Mouse (Mus musculus): Measurements from ENCODE around the gene Olfr578. TPM values are rescaled to one million over a fixed set of nuclear protein-coding genes. Genes with fewer than 3 reads are reported as not detected.

Gene Olfr578
- not detected in 2 replicates for polyA plus RNA-seq (2014; fragmentation: Nextera tagmentation; extraction: Ambion mirVana)

DNA sequence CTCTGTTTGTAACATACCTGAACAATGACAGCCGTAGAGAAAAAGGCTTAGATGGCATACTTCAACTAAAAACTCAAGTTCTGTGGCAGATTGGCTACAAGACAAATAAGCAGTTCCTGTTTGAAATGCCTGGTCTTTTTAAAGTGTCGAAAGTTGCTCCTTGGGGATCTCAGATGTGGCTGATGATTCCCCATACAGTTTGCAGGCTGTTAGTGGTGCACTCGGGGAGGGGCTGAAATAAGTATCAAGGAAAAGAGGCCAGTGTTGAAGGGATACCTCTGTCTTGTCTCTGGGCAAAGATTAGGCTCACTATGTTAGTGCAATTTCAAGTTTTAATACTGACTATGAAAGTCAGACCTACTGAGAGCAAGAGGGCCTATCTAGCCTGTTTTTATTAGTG lies at the start of gene Olfr578:
Olfr578 (minus strand) TSS at position 101 of the 400 bp plus-strand sequence.
- 58% methylated on average over 3 of the region's 3 CpGs for WGBS
- no peak within 1 kb of the TSS for H3K4me3 ChIP-seq (ENCODE audit: low read depth, low read length)
- no peak within 1 kb of the TSS for H3K27ac ChIP-seq (ENCODE audit: low read depth)
- DNase-seq (ENCODE audit: low spot score): no peak
- H3K4me1 ChIP-seq (replicated peaks; ENCODE audit: control insufficient read depth, insufficient read depth, low read length): no peaks in the 10 kb centered on the region
- no peaks in the 10 kb centered on the region for H3K9me3 ChIP-seq (ENCODE audit: control insufficient read depth, low read length)
- ATAC-seq (replicated peaks; ENCODE audit: low FRiP score, low TSS enrichment, low read depth): no peak
- no peaks in the 10 kb centered on the region for H3K27me3 ChIP-seq (replicated peaks; ENCODE audit: control insufficient read depth, insufficient read depth, low read length)
- H3K9ac ChIP-seq (ENCODE audit: low read length): no peak within 1 kb of the TSS
- H3K4me2 ChIP-seq (ENCODE audit: low read length): no peak within 1 kb of the TSS
- H3K36me3 ChIP-seq (ENCODE audit: control insufficient read depth, insufficient read depth, low read length): no peaks in the 10 kb centered on the region

DNA sequence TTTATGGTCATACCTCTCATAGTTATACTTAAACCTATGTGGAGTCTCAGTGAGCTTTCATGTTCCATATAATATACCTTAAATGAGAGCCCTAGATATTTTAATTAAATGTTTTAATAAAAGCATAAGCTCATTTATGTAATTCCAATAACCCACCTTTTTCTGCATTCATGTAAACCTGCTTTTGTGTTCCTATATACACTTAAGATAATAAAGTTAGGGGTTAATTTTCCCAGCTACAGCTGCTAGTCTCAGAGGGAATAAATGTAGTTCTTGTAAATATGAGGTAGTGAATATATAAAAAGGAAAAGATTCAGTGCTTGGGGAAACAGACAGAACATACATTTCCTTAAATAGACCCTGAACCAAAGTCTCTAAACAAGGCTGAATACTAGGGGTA lies 48.6 kb upstream of the Olfr578 start, which contains the start of gene Olfr582:
Olfr582 (plus strand) TSS at position 301 of the 400 bp plus-strand sequence.
- ATAC-seq (replicated peaks; ENCODE audit: low FRiP score, low TSS enrichment, low read depth) (no peak), DNase-seq (ENCODE audit: low spot score) (no peak)
- Histone ChIP-seq H3K27ac (ENCODE audit: low read depth) (no peak within 1 kb of the TSS), H3K9ac (ENCODE audit: low read length) (no peak within 1 kb of the TSS), H3K36me3 (ENCODE audit: control insufficient read depth, insufficient read depth, low read length) (no peaks in the 10 kb centered on the region), H3K4me2 (ENCODE audit: low read length) (no peak within 1 kb of the TSS), H3K4me1 (replicated peaks; ENCODE audit: control insufficient read depth, insufficient read depth, low read length) (no peaks in the 10 kb centered on the region), H3K27me3 (replicated peaks; ENCODE audit: control insufficient read depth, insufficient read depth, low read length) (no peaks in the 10 kb centered on the region), H3K9me3 (ENCODE audit: control insufficient read depth, low read length) (no peaks in the 10 kb centered on the region), H3K4me3 (ENCODE audit: low read depth, low read length) (no peak within 1 kb of the TSS)

DNA sequence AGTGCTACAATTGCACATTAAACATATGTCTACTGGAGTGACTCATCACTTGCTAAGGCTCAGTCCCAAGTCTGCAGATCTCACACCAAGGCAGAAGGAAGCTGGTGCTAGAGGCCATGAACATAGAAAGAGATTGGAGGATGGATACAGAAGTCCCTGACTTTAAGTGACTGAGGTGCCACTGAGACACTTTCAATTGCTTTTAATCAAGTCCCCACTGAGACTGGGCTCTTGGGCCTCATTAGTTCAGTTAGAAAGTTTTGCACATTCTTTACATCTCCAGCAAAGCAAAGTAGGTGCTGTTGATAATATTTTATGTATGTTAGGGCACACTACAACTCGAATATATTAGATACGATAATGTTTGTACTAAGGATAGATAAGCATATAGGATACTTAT lies 13.3 kb downstream of the Olfr578 start, which contains the start of gene Olfr577:
Olfr577 (minus strand) TSS at position 101 of the 400 bp plus-strand sequence.
- Histone ChIP-seq H3K9me3 (ENCODE audit: control insufficient read depth, low read length) (no peaks in the 10 kb centered on the region), H3K27ac (ENCODE audit: low read depth) (no peak within 1 kb of the TSS), H3K9ac (ENCODE audit: low read length) (no peak within 1 kb of the TSS), H3K4me2 (ENCODE audit: low read length) (no peak within 1 kb of the TSS), H3K36me3 (ENCODE audit: control insufficient read depth, insufficient read depth, low read length) (no peaks in the 10 kb centered on the region), H3K4me3 (ENCODE audit: low read depth, low read length) (no peak within 1 kb of the TSS), H3K27me3 (replicated peaks; ENCODE audit: control insufficient read depth, insufficient read depth, low read length) (no peaks in the 10 kb centered on the region), H3K4me1 (replicated peaks; ENCODE audit: control insufficient read depth, insufficient read depth, low read length) (no peaks in the 10 kb centered on the region)
- no peak for ATAC-seq (replicated peaks; ENCODE audit: low FRiP score, low TSS enrichment, low read depth)
- WGBS: 88% methylated on average over 2 of the region's 2 CpGs
- DNase-seq (ENCODE audit: low spot score): no peak

DNA sequence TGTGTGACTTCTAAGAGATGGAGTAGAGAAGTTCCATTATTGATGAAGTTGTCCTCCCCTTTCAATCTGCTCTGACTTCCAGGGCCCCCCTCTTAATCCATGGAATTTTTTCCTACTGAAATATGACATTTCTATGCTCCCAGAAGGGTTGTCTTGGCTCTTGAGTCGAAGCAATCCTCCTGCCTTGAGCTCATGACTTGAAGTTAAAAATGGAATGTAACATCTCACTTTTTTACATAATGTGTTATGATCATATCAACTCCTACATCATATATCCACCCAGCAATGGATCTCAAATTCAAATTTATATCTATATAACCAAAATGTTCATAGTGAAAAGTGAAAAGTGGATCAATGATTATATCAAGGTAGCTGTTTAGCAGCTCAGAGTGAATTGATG lies 14.7 kb downstream of the Olfr578 start:
- Histone ChIP-seq H3K4me2 (ENCODE audit: low read length) (no peak overlapping the region), H3K27me3 (replicated peaks; ENCODE audit: control insufficient read depth, insufficient read depth, low read length) (no peaks in the 10 kb centered on the region), H3K9ac (ENCODE audit: low read length) (no peak overlapping the region), H3K4me3 (ENCODE audit: low read depth, low read length) (no peak overlapping the region), H3K27ac (ENCODE audit: low read depth) (no peak overlapping the region), H3K9me3 (ENCODE audit: control insufficient read depth, low read length) (no peaks in the 10 kb centered on the region), H3K4me1 (replicated peaks; ENCODE audit: control insufficient read depth, insufficient read depth, low read length) (no peaks in the 10 kb centered on the region), H3K36me3 (ENCODE audit: control insufficient read depth, insufficient read depth, low read length) (no peaks in the 10 kb centered on the region)
- WGBS: 57% methylated on average over 1 of the region's 1 CpGs
- ATAC-seq (replicated peaks; ENCODE audit: low FRiP score, low TSS enrichment, low read depth) (no peak), DNase-seq (ENCODE audit: low spot score) (no peak)

DNA sequence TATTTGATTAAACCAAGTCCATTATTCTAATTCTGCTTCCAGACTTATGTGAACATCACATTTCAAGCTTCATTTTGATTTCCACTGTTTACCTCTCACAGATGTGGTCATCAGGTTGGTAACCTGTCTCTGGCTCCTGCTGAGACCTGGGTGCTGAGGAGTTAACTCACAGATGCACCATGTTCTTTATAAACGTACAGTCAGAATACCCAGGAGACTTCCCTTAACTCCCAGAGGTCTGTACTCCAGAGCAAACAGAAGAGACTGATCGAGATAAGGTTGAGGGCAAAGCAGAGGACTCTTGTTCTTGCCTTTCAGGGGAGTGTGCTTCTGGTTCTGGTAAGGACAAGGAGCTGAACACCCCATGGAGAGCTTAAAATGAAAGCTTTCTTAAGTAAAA lies 26.8 kb downstream of the Olfr578 start, which contains the start of gene Olfr576:
Olfr576 (plus strand) TSS at position 301 of the 400 bp plus-strand sequence.
- H3K4me3 ChIP-seq (ENCODE audit: low read depth, low read length): no peak within 1 kb of the TSS
- no peak within 1 kb of the TSS for H3K27ac ChIP-seq (ENCODE audit: low read depth)
- no peak for ATAC-seq (replicated peaks; ENCODE audit: low FRiP score, low TSS enrichment, low read depth)
- no peaks in the 10 kb centered on the region for H3K36me3 ChIP-seq (ENCODE audit: control insufficient read depth, insufficient read depth, low read length)
- no peaks in the 10 kb centered on the region for H3K9me3 ChIP-seq (ENCODE audit: control insufficient read depth, low read length)
- H3K9ac ChIP-seq (ENCODE audit: low read length): no peak within 1 kb of the TSS
- no peaks in the 10 kb centered on the region for H3K4me1 ChIP-seq (replicated peaks; ENCODE audit: control insufficient read depth, insufficient read depth, low read length)
- WGBS: 25% methylated on average over 2 of the region's 2 CpGs
- DNase-seq (ENCODE audit: low spot score): no peak
- no peaks in the 10 kb centered on the region for H3K27me3 ChIP-seq (replicated peaks; ENCODE audit: control insufficient read depth, insufficient read depth, low read length)
- H3K4me2 ChIP-seq (ENCODE audit: low read length): no peak within 1 kb of the TSS

DNA sequence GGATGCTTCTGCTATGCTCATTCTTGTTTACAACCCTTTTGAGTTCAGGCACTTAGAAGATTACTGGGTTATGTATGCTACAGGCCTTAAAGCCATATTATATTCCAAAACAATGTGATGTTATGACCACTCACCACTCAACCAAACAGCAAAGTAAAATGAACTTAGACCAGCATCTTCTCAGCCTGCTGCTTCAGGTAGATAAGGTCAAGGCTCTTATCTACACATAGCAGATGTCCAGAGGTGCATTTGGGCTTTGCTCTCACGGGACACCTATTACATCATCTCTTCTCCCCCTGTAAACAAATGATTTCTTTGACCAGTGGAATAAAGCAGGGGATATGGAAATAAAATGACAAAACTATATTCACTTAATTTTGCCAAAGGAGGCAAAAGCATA lies 30.5 kb downstream of the Olfr578 start, which contains the start of gene Olfr575:
Olfr575 (minus strand) TSS at position 183 of the 400 bp plus-strand sequence.
- Histone ChIP-seq H3K9me3 (ENCODE audit: control insufficient read depth, low read length) (no peaks in the 10 kb centered on the region), H3K27me3 (replicated peaks; ENCODE audit: control insufficient read depth, insufficient read depth, low read length) (no peaks in the 10 kb centered on the region), H3K4me2 (ENCODE audit: low read length) (no peak within 1 kb of the TSS), H3K27ac (ENCODE audit: low read depth) (no peak within 1 kb of the TSS), H3K4me3 (ENCODE audit: low read depth, low read length) (no peak within 1 kb of the TSS), H3K36me3 (ENCODE audit: control insufficient read depth, insufficient read depth, low read length) (no peaks in the 10 kb centered on the region), H3K4me1 (replicated peaks; ENCODE audit: control insufficient read depth, insufficient read depth, low read length) (no peaks in the 10 kb centered on the region), H3K9ac (ENCODE audit: low read length) (no peak within 1 kb of the TSS)
- 47% methylated on average over 1 of the region's 1 CpGs for WGBS
- no peak for DNase-seq (ENCODE audit: low spot score)
- no peak for ATAC-seq (replicated peaks; ENCODE audit: low FRiP score, low TSS enrichment, low read depth)

DNA sequence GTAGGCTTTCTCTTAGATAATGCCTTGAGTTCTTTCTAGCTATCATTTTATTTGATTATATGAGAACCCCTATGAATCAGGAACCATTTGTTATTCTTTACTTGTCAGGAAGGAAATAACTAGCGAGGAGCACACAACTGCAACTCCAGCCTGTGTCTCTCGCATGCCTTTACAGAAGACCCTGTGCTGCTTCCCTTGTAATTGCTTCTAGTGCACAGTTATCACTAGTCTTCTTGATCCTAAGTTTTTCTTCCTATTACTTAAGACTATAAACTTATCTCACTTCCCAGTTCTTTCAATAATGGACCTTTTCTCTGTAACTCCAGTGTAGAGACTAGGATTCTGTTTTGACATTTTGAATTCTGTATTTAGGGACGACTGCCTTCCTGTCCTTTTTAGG lies 31.0 kb downstream of the Olfr578 start:
- H3K4me2 ChIP-seq (ENCODE audit: low read length): no peak overlapping the region
- DNase-seq (ENCODE audit: low spot score) (no peak), ATAC-seq (replicated peaks; ENCODE audit: low FRiP score, low TSS enrichment, low read depth) (no peak)
- 57% methylated on average over 3 of the region's 3 CpGs for WGBS
- no peak overlapping the region for H3K27ac ChIP-seq (ENCODE audit: low read depth)
- H3K27me3 ChIP-seq (replicated peaks; ENCODE audit: control insufficient read depth, insufficient read depth, low read length): no peaks in the 10 kb centered on the region
- H3K4me3 ChIP-seq (ENCODE audit: low read depth, low read length): no peak overlapping the region
- H3K9me3 ChIP-seq (ENCODE audit: control insufficient read depth, low read length): no peaks in the 10 kb centered on the region
- no peaks in the 10 kb centered on the region for H3K4me1 ChIP-seq (replicated peaks; ENCODE audit: control insufficient read depth, insufficient read depth, low read length)
- no peak overlapping the region for H3K9ac ChIP-seq (ENCODE audit: low read length)
- no peaks in the 10 kb centered on the region for H3K36me3 ChIP-seq (ENCODE audit: control insufficient read depth, insufficient read depth, low read length)

DNA sequence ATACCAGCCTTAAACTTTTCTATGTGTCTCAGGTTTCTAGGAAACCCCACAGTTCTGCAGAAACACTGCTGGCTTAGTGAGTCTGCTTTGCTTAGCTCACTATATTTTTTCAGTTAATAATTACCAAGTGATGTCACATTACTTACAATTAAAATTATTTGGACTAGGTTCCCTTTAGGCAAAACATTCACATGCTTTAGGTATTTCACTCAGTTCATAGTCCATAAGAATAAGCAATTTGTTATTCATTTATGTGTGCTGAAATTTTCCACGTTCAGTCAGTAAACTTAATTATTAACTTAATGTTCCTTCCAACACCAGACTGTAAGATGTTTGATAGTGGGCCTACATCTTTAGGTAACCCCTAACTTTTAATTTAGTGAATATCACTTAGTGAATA lies 38.4 kb downstream of the Olfr578 start:
- no peaks in the 10 kb centered on the region for H3K9me3 ChIP-seq (ENCODE audit: control insufficient read depth, low read length)
- no peak overlapping the region for H3K4me3 ChIP-seq (ENCODE audit: low read depth, low read length)
- 63% methylated on average over 1 of the region's 1 CpGs for WGBS
- ATAC-seq (replicated peaks; ENCODE audit: low FRiP score, low TSS enrichment, low read depth) (no peak), DNase-seq (ENCODE audit: low spot score) (no peak)
- H3K27ac ChIP-seq (ENCODE audit: low read depth): no peak overlapping the region
- H3K4me1 ChIP-seq (replicated peaks; ENCODE audit: control insufficient read depth, insufficient read depth, low read length): no peaks in the 10 kb centered on the region
- no peak overlapping the region for H3K4me2 ChIP-seq (ENCODE audit: low read length)
- no peaks in the 10 kb centered on the region for H3K27me3 ChIP-seq (replicated peaks; ENCODE audit: control insufficient read depth, insufficient read depth, low read length)
- no peaks in the 10 kb centered on the region for H3K36me3 ChIP-seq (ENCODE audit: control insufficient read depth, insufficient read depth, low read length)
- H3K9ac ChIP-seq (ENCODE audit: low read length): no peak overlapping the region

DNA sequence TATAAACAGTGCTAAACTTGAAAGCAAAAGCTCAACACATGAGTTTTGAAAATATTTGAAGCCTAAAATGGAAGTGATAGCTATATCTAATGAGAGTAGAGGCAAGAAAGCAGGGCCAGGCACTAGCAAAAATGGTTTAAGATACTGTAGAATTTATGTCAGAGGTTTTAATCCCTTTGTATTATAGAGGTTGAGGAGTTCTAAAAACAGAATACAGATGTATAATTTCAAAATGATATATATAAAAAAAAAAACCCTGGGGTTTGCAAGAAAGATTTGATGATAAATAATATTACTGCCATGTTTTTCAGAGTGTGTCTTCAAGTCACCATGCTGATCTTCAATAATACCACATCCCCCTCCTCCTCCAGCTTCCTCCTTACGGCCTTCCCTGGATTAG lies 41.0 kb downstream of the Olfr578 start, which contains the start of gene Olfr574:
Olfr574 (plus strand) TSS at position 301 of the 400 bp plus-strand sequence.
- 92% methylated on average over 1 of the region's 1 CpGs for WGBS
- no peak for DNase-seq (ENCODE audit: low spot score)

More for the DNA sequence above, 41.0 kb downstream of the Olfr578 start, which contains the start of gene Olfr574:
- Histone ChIP-seq H3K4me3 (ENCODE audit: low read depth, low read length) (no peak within 1 kb of the TSS), H3K27ac (ENCODE audit: low read depth) (no peak within 1 kb of the TSS), H3K9me3 (ENCODE audit: control insufficient read depth, low read length) (no peaks in the 10 kb centered on the region), H3K9ac (ENCODE audit: low read length) (no peak within 1 kb of the TSS), H3K4me1 (replicated peaks; ENCODE audit: control insufficient read depth, insufficient read depth, low read length) (no peaks in the 10 kb centered on the region), H3K4me2 (ENCODE audit: low read length) (no peak within 1 kb of the TSS), H3K27me3 (replicated peaks; ENCODE audit: control insufficient read depth, insufficient read depth, low read length) (no peaks in the 10 kb centered on the region), H3K36me3 (ENCODE audit: control insufficient read depth, insufficient read depth, low read length) (no peaks in the 10 kb centered on the region)
- no peak for ATAC-seq (replicated peaks; ENCODE audit: low FRiP score, low TSS enrichment, low read depth)

All from intestine, embryonic 14.5 days (tissue).